Mouse (Mus musculus) liver, adult 2 months (tissue): ENCODE measurements around the gene Lgr6. TPM values are rescaled to one million over a fixed set of nuclear protein-coding genes. Genes with fewer than 3 reads are reported as not detected.

Experiments used
- DNase-seq: peaks from one replicate; pipeline ENCODE4 v3.0.0-alpha.2; 2011; ENCODE audit warnings: low read depth, low spot score; ENCODE audit errors: extremely low read depth
- H3K27ac ChIP-seq: fragments of 200-500 bp; replicated peaks from 2 replicates; pipeline ENCODE4 v1.5.1; 2012; ENCODE audit warnings: low read depth, mild to moderate bottlenecking, control low read depth, inconsistent platforms, low read length; ENCODE audit not compliant: insufficient read depth
- H3K27me3 ChIP-seq: fragments of 200-500 bp; 2 replicates; pipeline ENCODE4 v1.6.1; 2012; ENCODE audit warnings: mild to moderate bottlenecking, moderate library complexity, low read length, inconsistent platforms; ENCODE audit not compliant: control insufficient read depth, insufficient read depth
- H3K36me3 ChIP-seq: fragments of 200-500 bp; 2 replicates; pipeline ENCODE4 v1.6.1; 2012; ENCODE audit warnings: low read length, inconsistent platforms; ENCODE audit not compliant: control insufficient read depth, insufficient read depth
- H3K4me1 ChIP-seq: fragments of 200-500 bp; 2 replicates; pipeline ENCODE4 v1.6.1; 2011; ENCODE audit warnings: low read length; ENCODE audit not compliant: control insufficient read depth, insufficient read depth
- H3K4me3 ChIP-seq: fragments of 200-500 bp; 2 replicates; pipeline ENCODE4 v1.5.1; 2011; ENCODE audit warnings: low read depth, mild to moderate bottlenecking, control low read depth, low read length, moderate library complexity; ENCODE audit not compliant: insufficient read depth
- H3K79me2 ChIP-seq: fragments of 200-500 bp; 2 replicates; pipeline ENCODE4 v1.6.1; 2012; ENCODE audit warnings: inconsistent platforms, mild to moderate bottlenecking, low read length, moderate library complexity; ENCODE audit not compliant: control insufficient read depth, insufficient read depth
- H3K9ac ChIP-seq: fragments of 200-500 bp; 2 replicates; pipeline ENCODE4 v1.6.1; 2012; ENCODE audit warnings: low read depth, mild to moderate bottlenecking, control low read depth, inconsistent platforms, low read length
- CTCF ChIP-seq: fragments of 200-500 bp; IDR thresholded peaks from 2 replicates; pipeline ENCODE4 v1.5.1; 2011; ENCODE audit warnings: low read depth, low read length, control low read depth
- POLR2A ChIP-seq: fragments of 200-500 bp; IDR thresholded peaks from 2 replicates; pipeline ENCODE4 v1.6.1; 2011; ENCODE audit warnings: low read length, control low read depth; ENCODE audit not compliant: insufficient read depth; ENCODE audit errors: extremely low read depth
- WGBS: fragments of 180-500 bp; shearing (Covaris S2); methylation state at CpG from one replicate; pipeline ENCODE4 v1.1.7; 2018; 5-methylcytosine and 5-hydroxymethylcytosine counted together
- polyA plus RNA-seq: library from polyadenylated mRNA; depleted of rRNA; stranded (reverse); fragments of >200 nt; gene quantifications from 2 replicates; pipeline ENCODE4 v1.2.3, GENCODE M21; 2012; rRNA removed
- total RNA-seq: library from RNA; depleted of rRNA; stranded (reverse); fragments of >200 nt; gene quantifications from 2 replicates; pipeline ENCODE4 v1.2.3, GENCODE M21; 2014; rRNA removed

Gene Lgr6
- total and polyA plus RNA-seq, 2 experiments: under 0.01 TPM; not detected in 1

DNA sequence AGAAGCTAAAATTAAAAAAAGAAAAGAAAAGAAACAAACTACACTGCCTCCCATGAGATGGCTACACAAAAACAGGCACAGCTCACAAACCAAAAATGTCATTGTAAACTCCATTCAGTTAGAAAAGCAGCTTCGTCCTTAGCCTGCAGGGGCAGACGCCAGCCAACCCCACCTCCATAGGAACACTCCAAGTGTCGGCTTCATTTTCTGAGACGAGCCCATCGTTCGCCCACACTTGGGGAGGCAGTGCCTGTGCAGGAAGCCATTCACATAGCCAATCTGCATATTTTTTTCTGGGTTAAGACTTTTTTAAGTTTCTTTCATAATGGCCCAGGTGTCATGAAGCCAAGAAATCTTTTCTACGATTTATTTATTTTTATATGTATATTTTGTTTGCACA lies 157.5 kb downstream of the Lgr6 start:
- Histone ChIP-seq H3K4me1 (no peaks in the 10 kb centered on the region), H3K4me3 (no peak overlapping the region), H3K36me3 (no peaks in the 10 kb centered on the region; the same call in 1 of the 2 replicates), H3K9ac (no peak overlapping the region), H3K79me2 (peaks cover 2% of the 10 kb centered on the region; the same call in 1 of the 2 replicates), H3K27ac (no peak overlapping the region), H3K27me3 (no peaks in the 10 kb centered on the region)
- WGBS: 95% methylated on average over 7 of the region's 7 CpGs
- no peak for DNase-seq
- TF ChIP-seq POLR2A (no peak), CTCF (no peak)

DNA sequence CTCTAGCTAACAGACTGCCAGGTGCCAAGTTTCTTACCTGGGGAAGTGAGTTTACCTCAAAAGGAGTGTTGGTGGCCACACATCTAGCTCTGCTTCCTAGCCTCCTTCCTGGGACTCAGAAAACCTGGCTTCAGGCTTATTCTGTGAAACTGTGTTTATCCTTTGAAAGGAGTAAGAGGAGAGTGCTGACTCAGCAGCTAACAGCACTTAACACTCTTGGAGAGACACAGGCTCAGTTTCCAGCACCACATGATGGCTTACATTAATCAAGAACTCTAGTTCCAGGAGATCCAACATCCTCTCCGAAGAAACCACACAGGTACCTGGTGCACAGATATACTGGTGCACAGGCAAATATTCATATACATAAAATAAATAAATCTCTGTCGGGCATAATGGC lies 162.2 kb downstream of the Lgr6 start:
- H3K27ac ChIP-seq: no peak overlapping the region
- no peak overlapping the region for H3K9ac ChIP-seq
- no peak overlapping the region for H3K4me3 ChIP-seq
- TF ChIP-seq CTCF (no peak), POLR2A (no peak)
- H3K36me3 ChIP-seq: no peaks in the 10 kb centered on the region; the same call in 1 of the 2 replicates
- H3K4me1 ChIP-seq: no peaks in the 10 kb centered on the region
- WGBS: 95% methylated on average over 2 of the region's 2 CpGs
- no peaks in the 10 kb centered on the region for H3K27me3 ChIP-seq
- DNase-seq: no peak
- peaks cover 7% of the 10 kb centered on the region; the same call in 1 of the 2 replicates for H3K79me2 ChIP-seq

DNA sequence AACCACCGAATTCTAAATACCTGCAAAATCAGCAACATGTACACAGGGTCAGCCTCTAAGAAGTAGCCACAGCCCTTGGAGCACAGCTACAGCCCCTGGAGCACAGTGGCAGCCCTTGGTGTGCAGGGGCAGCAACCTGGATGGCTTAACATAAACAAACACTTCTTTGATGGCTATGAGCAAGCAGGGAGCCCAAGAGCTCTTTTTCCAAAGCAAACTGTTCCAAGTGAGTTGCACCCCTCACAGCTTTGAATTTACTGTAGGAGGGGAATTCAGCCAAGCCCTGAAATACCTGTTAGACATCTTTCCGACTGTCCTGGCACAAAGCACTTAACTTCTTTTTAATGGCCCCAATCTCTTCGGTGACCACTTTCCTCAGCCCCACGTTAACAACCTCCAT lies 164.2 kb downstream of the Lgr6 start:
- no peak overlapping the region for H3K4me3 ChIP-seq
- H3K4me1 ChIP-seq: no peaks in the 10 kb centered on the region
- no peak overlapping the region for H3K9ac ChIP-seq
- peaks cover 10% of the 10 kb centered on the region; the same call in 1 of the 2 replicates for H3K79me2 ChIP-seq
- 74% methylated on average over 4 of the region's 4 CpGs for WGBS
- H3K36me3 ChIP-seq: no peaks in the 10 kb centered on the region
- H3K27ac ChIP-seq: no peak overlapping the region
- TF ChIP-seq CTCF (no peak), POLR2A (no peak)
- no peak for DNase-seq
- no peaks in the 10 kb centered on the region for H3K27me3 ChIP-seq

DNA sequence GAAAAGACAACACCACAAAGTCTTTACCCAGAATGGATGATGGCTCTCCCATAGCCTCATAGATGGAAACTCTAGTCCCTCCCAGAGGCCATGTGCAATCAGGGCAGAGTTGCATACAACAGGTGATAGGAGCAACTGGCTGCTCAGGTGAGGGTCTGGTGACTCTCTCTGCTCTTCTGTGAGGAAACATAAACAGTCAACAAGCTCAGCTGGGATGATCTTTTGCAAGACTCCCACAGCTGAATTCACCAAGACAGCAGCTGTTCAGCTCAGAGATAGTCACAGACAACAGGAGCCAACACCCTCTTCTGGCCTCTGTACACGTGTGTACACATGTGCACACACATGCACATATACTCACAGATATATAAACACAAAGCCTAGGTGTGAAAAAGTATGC lies 166.8 kb downstream of the Lgr6 start:
- WGBS: 93% methylated on average over 1 of the region's 1 CpGs
- Histone ChIP-seq H3K4me3 (no peak overlapping the region), H3K36me3 (no peaks in the 10 kb centered on the region), H3K79me2 (peaks cover 10% of the 10 kb centered on the region; the same call in 1 of the 2 replicates), H3K27me3 (no peaks in the 10 kb centered on the region), H3K27ac (no peak overlapping the region), H3K4me1 (no peaks in the 10 kb centered on the region), H3K9ac (no peak overlapping the region)
- no peak for DNase-seq
- TF ChIP-seq CTCF: no peak
- TF ChIP-seq POLR2A: no peak

DNA sequence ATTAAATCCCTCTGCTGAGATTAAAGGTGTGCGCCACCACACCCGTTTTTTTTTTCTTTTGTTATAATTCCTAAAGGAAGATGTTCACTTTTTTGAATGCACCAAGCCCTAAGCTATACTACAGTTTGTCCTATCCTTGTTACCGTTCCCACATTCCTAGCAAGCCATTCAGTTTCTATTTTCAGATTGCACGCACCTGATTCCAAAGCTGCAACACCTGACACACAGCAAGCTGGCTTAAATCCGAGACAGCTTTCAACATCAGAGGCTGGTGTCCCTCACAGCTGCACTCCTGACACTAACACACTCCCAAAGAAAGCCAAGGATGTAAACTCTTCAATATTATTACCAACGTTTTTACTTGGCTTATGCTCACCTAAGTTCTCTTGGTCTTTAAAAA lies 168.7 kb downstream of the Lgr6 start:
- no peak overlapping the region for H3K27ac ChIP-seq
- no peaks in the 10 kb centered on the region for H3K4me1 ChIP-seq
- TF ChIP-seq POLR2A (no peak), CTCF (no peak)
- no peak overlapping the region for H3K4me3 ChIP-seq
- 86% methylated on average over 6 of the region's 6 CpGs for WGBS
- H3K9ac ChIP-seq: no peak overlapping the region
- no peaks in the 10 kb centered on the region for H3K27me3 ChIP-seq
- peaks cover 13% of the 10 kb centered on the region; the same call in 1 of the 2 replicates for H3K79me2 ChIP-seq
- no peaks in the 10 kb centered on the region for H3K36me3 ChIP-seq
- DNase-seq: no peak

Other genes starting within 250 kb of the Lgr6 start
- gene Ppp1r12b, start 149.3 kb downstream of the Lgr6 start, total RNA-seq: 4.7 and 5.0 TPM in 2 replicates
- gene Ppp1r12b, start 149.3 kb downstream of the Lgr6 start, polyA plus RNA-seq: 1.4 and 2.2 TPM in 2 replicates
- gene Ube2t, start 142.7 kb downstream of the Lgr6 start, total RNA-seq: 1.1 and 1.8 TPM in 2 replicates
- 0.19 and 0.43 TPM in 2 replicates for gene Ube2t, start 142.7 kb downstream of the Lgr6 start, polyA plus RNA-seq
- 0.28 and 0.54 TPM in 2 replicates for gene Ptpn7, start 27.4 kb upstream of the Lgr6 start, total RNA-seq
- 0.44 and 1.4 TPM in 2 replicates for gene Ptpn7, start 27.4 kb upstream of the Lgr6 start, polyA plus RNA-seq
- 3.2 and 5.4 TPM in 2 replicates for gene Arl8a, start 41.5 kb upstream of the Lgr6 start, total RNA-seq
- 13.1 and 15.2 TPM in 2 replicates for gene Arl8a, start 41.5 kb upstream of the Lgr6 start, polyA plus RNA-seq
- 0.07 TPM in 1 of 2 replicates, not detected in the other for gene Gpr37l1, start 62.4 kb upstream of the Lgr6 start, total RNA-seq
- 0.04 TPM in 1 of 2 replicates, not detected in the other for gene Gpr37l1, start 62.4 kb upstream of the Lgr6 start, polyA plus RNA-seq
- 0.13 and 0.18 TPM in 2 replicates for gene Elf3, start 153.3 kb upstream of the Lgr6 start, total RNA-seq
- gene Elf3, start 153.3 kb upstream of the Lgr6 start, polyA plus RNA-seq: 0.41 and 0.64 TPM in 2 replicates
- 18.7 and 20.2 TPM in 2 replicates for gene Rnpep, start 178.8 kb upstream of the Lgr6 start, total RNA-seq
- 16.0 and 22.0 TPM in 2 replicates for gene Rnpep, start 178.8 kb upstream of the Lgr6 start, polyA plus RNA-seq
- gene Timm17a, start 208.5 kb upstream of the Lgr6 start, total RNA-seq: 17.9 and 22.0 TPM in 2 replicates
- 27.9 and 34.3 TPM in 2 replicates for gene Timm17a, start 208.5 kb upstream of the Lgr6 start, polyA plus RNA-seq
- gene Lmod1, start 219.5 kb upstream of the Lgr6 start, total RNA-seq: 0.09 and 0.13 TPM in 2 replicates
- gene Lmod1, start 219.5 kb upstream of the Lgr6 start, polyA plus RNA-seq: 0.16 and 0.17 TPM in 2 replicates